Mouse (Mus musculus) urinary bladder, postnatal 14 days (tissue): ENCODE data around the gene Nckap5l.

Experiments used
- DNase-seq: peaks from one replicate; pipeline ENCODE4 v3.0.0; 2021; ENCODE audit warnings: low spot score

Nckap5l gene

GRCm38 (mm10) chr15:99431063-99431462 lies 26.5 kb downstream of the Nckap5l start:
- DNase-seq = no peak

DNA sequence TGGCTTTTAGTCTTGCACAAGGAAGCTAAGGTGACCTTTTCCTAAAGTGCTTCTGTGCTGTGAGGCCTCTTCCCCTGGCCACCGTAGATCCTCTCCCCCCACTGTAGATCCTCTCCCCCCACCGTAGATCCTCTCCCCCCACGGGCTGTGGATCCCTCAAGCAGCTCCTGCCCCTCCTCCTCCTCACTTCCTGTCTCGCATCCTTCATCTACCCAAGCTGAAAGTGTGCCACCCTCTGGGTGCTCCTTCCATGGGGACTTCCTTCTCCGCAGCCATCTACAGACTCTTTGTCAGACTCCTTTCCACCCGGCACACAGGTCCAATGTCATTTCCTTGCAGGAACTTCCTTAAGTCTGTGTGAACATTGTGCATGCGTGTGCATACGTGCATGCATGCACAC lies 27.2 kb downstream of the Nckap5l start:
- no peak for DNase-seq

DNA sequence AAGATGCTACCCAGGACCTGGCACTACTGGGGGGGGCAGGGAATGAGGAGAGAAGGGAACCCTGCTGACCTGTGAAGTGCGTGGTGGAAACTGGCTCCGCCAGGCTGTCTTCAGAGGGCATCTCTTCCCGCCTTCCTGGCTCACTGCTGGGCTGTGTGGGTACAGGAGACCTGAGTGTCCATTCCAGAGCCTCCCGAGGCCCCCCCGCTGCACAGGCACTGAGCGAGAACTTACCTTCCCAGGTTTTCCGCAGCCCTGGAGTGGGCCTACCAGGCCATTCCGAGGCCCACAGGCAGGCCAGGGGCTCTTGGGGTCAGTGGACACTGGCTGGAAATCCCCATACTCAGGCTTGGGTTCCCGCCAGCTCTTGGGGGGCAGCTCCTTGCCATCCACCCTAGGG lies 33.7 kb downstream of the Nckap5l start:
- no peak for DNase-seq

- no peak for DNase-seq
These were observed 34.4 kb downstream of the Nckap5l start for GRCm38 (mm10) chr15:99423131-99423530.

DNA sequence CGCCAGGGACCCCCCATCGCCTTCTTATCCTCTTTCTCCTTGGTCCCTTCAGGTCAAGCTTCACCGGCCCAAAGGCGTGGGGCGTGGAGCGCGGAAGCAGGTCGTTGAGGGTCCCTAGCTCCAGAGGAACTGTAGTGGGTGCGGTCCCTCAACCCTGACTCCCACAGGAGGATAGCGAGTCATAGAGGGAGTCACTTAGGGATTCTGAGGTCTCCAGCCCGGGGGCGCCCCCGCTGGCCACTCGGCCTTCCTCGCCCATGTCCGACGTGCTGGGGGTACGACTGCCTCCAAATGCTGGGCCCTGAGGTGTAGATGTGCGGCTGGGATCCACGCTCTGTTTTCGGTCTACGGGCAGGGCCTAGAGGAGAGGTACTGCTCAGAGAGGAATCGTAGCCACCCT lies 35.0 kb downstream of the Nckap5l start:
- DNase-seq = no peak

DNA sequence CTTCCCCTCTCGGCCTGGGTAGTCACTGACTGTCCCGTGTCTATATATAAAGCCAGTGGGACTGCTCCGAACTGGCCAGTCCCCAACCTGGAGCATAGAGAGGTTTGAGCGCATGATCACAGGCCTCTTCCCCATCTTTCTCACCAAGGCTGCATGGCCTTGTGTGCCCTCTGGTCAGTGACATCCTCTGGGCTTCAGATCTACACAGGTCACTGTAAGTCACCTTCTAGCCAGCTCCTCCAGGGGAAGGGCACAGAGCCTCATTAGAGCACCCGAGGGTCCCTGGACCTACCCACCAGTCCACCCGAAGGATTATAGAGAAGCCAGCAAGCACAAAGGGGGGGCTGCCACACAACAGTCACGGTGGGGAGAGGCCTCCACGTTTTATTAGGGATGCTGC lies 35.9 kb downstream of the Nckap5l start:
- DNase-seq = no peak

DNA sequence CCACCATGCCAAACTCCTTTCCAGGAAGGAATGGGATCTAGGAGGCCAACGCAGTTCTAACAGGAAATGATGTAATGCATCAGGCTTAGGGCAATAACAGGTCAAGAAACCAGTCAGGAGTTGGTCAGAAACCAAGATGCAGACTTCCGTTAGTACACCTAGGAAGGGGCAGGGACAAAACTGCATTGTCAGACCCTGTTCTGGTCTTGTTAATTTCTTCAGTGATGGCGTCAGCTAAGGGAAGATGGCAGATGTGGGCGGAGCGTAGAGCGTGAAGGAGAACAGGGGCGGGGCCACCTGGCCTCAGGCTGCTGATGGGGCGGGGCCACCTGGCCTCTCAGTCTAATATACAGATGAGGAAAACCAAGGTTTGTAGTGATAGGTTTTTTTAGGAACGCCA lies 36.4 kb downstream of the Nckap5l start:
- DNase-seq = no peak

GRCm38 (mm10) chr15:99420521-99421014 lies 37.0 kb downstream of the Nckap5l start:
- DNase-seq = peak; percentile 66

- DNase-seq = no peak
These were observed 37.4 kb downstream of the Nckap5l start for GRCm38 (mm10) chr15:99420101-99420500.

DNA sequence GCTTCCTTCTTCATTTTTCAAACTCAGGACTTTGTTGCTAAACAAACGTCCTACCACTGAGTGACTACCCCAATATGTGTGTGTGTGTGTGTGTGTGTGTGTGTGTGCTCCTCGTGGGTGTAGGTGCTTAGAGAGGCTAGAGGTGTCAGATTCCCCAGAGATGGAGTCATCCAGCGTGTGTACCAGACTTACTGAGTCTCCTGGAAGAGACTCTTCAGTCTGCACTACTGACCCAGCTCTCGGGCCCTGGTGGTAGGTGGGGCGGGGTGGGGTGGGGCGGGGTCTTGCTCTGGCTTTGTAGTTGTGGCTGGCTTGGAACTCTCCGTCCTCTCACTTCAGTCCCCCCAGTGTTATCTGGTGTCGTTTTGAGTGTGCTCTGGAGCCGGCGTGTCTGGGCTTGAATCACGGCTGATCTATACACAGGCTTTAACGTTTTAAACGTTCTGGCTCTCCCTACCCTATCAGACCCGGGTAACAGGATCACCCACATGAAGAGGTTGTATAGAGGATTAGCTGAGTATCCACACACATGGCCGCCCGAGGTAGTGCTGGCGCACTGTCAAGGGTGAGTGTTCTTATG lies 39.8 kb downstream of the Nckap5l start:
- no peak for DNase-seq

DNA sequence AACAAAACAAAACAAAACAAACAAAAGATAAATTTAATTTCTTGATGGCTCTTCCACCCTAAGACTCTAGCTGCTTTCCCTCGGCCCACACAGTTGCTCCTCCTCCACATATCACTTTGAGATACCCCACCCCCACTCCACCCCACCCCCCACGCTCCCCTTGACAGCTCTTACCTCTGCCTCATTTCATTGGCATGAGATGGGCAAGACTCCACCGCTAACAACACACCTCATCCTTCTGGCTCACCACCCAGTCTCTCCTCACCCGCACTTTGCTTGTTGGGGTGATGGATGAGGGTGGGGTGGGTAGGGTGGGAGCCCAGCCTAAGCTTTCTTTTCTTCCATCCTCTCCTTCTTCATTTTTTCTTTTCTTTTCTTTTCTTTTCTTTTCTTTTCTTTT lies 40.6 kb downstream of the Nckap5l start:
- DNase-seq = no peak

DNA sequence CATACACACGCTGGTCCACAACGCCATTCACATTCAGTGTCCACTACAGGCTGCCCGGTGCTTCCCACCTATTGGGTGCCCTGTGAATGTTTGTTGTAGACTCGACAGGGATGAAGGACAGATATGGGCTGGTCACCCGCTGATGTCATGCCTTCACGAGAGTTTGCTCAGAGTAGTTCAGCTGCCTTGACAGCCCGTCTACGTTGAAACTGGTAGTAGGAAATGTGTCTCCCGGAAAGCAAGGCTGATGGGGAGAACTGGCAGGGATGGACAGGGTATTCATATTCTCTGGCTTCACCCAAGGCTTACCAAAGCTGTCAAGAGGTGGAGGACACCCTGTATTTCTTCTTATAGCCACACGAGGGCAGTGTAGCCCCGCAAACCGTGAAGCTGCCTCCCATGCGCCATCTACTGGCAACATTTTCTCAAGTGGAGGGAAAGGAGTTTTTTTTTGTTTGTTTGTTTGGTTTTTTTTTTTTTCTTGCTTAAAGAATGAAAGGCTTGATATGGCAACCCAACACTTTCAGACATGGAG lies 41.1 kb downstream of the Nckap5l start:
- peak; percentile 87 for DNase-seq

DNA sequence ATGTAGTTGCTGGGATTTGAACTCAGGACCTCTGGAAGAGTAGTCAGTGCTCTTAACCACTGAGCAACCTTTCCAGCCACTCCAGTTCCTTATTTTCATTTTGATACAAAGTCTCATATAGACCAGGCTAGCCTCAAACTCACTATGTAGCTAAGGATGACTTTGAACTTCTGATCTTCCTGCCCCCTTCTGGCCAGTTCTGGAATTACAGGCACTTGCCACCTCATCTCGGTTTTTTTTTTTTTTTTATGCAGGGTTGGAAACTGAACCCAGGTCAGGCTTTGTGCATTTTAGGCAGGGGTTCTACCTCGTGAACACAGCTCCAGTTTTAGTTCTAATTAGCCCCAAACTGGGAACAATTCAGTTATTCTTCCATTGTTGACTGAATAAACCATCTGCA lies 41.8 kb downstream of the Nckap5l start:
- peak; percentile 54 for DNase-seq

- DNase-seq = no peak
These were observed 45.8 kb downstream of the Nckap5l start for GRCm38 (mm10) chr15:99411747-99412146.

DNA sequence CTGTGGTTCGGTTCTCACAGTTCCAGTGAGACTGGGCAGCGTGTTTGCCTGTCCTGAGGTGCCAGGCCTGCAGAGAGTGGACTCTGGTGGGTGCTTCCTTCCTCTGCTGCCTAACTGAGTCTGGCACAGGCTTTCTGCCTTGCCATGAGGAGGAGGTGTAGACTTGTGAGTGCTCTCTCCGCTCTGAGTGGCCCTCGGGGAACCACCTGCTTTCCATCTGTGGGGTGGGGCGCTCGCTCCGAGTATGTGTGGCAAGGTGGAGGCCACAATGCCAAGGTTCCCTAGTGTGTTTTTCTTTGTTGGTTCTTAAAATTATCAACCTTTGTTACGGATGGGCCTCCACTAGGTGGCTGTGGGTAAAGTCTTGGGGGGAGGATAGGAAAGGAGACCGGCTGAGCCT lies 48.7 kb downstream of the Nckap5l start:
- no peak for DNase-seq

- DNase-seq = no peak
These were observed 50.5 kb downstream of the Nckap5l start for GRCm38 (mm10) chr15:99406986-99407570.

- peak; percentile 66 for DNase-seq
These were observed 52.4 kb downstream of the Nckap5l start for GRCm38 (mm10) chr15:99405150-99405549.

GRCm38 (mm10) chr15:99403159-99403889 lies 54.2 kb downstream of the Nckap5l start:
- DNase-seq = no peak

DNA sequence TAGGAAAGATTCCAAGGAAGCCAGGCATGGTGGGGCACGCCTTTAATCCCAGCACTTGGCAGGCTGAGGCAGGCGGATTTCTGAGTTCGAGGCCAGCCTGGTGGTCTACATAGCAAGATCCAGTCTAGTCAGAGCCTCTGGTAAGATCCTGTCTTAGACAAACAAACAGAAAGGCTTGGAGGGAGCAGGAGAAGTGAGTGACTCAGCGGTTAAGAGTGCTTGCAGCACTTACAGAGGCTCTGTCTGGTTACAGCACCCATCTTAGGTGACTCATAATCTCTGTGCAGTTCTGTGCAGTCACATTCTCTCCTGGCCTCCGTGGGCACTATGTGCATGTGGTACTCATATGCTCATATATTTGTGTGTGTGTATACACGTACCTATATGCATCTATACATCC lies 56.9 kb downstream of the Nckap5l start:
- DNase-seq = no peak

GRCm38 (mm10) chr15:99399503-99400245 lies 57.9 kb downstream of the Nckap5l start:
- DNase-seq = no peak

DNA sequence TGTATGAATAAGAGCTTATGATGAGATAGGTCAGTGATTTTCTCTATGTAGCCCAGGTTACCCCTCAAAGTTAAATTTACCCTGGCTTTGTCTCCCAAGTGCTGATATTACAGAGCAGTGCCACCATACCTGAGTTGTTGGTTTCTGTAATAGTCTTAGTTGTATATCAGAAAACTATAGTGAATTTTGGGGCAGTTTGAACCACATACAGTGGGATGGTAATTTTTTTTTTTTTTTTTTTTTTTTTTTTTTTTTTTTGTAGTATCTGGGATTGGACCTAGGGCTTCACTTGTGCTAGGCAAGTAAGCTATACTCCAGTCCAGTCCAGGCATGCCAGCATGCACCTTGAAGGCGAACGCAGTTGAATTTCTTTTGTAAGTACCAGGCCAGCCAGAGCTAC lies 59.9 kb downstream of the Nckap5l start:
- no peak for DNase-seq

- DNase-seq = no peak
These were observed 60.7 kb downstream of the Nckap5l start for GRCm38 (mm10) chr15:99396875-99397274.
